Mouse (Mus musculus) left cerebral cortex, adult 8-10 months (tissue): ENCODE results near the gene Rbm20. TPM values are rescaled to one million over a fixed set of nuclear protein-coding genes. Genes with fewer than 3 reads are reported as not detected.
A peak's percentile ranks its signal among the peaks of the same experiment; 100 is the strongest.
"Not testable (repeated sequence)": the region's sequence is repeated elsewhere in the genome, so short reads cannot be mapped to it uniquely, and the experiment has no call there.

Experiments used
- DNase-seq, 2 experiments: peaks; one replicate each; pipeline ENCODE4 v3.0.0; 2022; ENCODE audit warnings: low spot score in 2 of 2
- total RNA-seq, 4 experiments: library from RNA; stranded (reverse); gene quantifications; 2 replicates each; pipeline ENCODE4 v1.2.4; 2022

Gene Rbm20
- total RNA-seq, 4 experiments from 2014 or later, result 4.7 to 6.5 (median 5.8) TPM

- no peak for DNase-seq
Measured at GRCm38 (mm10) chr19:53899941-53900610, 223.0 kb downstream of the Rbm20 start.

GRCm38 (mm10) chr19:53901931-53902738, 225.0 kb downstream of the Rbm20 start:
- no peak for DNase-seq

GRCm38 (mm10) chr19:53902739-53903487, 225.8 kb downstream of the Rbm20 start:
- peak; percentile 85 to 96 for DNase-seq

GRCm38 (mm10) chr19:53903507-53904321, 226.6 kb downstream of the Rbm20 start:
- DNase-seq, result peak; percentile 36 to 56

GRCm38 (mm10) chr19:53904833-53905480, 227.9 kb downstream of the Rbm20 start:
- no peak for DNase-seq

- no peak for DNase-seq
Measured at GRCm38 (mm10) chr19:53906033-53906702, 229.1 kb downstream of the Rbm20 start.

GRCm38 (mm10) chr19:53906703-53907070, 229.6 kb downstream of the Rbm20 start:
- DNase-seq, result not testable (repeated sequence)

- no peak for DNase-seq
Measured at GRCm38 (mm10) chr19:53914950-53915349, 237.8 kb downstream of the Rbm20 start.

Other genes with a start within 250 kb of the Rbm20 start
- 10 to 100 TPM in 2 of 4 experiments, 1 to 10 TPM in 2; 7.8 to 12.1 (median 10.0) TPM for gene Dusp5, start 148.2 kb upstream of the Rbm20 start, total RNA-seq
- gene Nutf2-ps1, start 88.2 kb upstream of the Rbm20 start, total RNA-seq, result 10 to 100 TPM; 41.8 to 54.3 (median 47.0) TPM
- gene Smc3, start 76.9 kb upstream of the Rbm20 start, total RNA-seq, result 10 to 100 TPM; 37.0 to 42.3 (median 40.1) TPM
- gene Pdcd4, start 214.9 kb downstream of the Rbm20 start, total RNA-seq, result 100 to 1,000 TPM in 2 of 4 experiments, 10 to 100 TPM in 2; 95.8 to 102 (median 98.8) TPM